Mouse (Mus musculus) small intestine, adult 2 months (tissue): Measurements from ENCODE around the gene Hbb-bh1.
"Not testable (repeated sequence)": the region's sequence is repeated elsewhere in the genome, so short reads cannot be mapped to it uniquely, and the experiment has no call there.

Experiments used
- CTCF ChIP-seq: fragments of 200-500 bp; IDR thresholded peaks from 2 replicates; pipeline ENCODE4 v1.5.1; 2012; ENCODE audit warnings: low read depth, mild to moderate bottlenecking, control low read depth, inconsistent platforms, low read length, moderate library complexity, mixed read lengths; ENCODE audit not compliant: insufficient replicate concordance, insufficient read length; ENCODE audit errors: extremely low read depth
- POLR2A ChIP-seq: fragments of 200-500 bp; IDR thresholded peaks from 2 replicates; pipeline ENCODE4 v1.6.1; 2012; ENCODE audit warnings: low read depth, mild to moderate bottlenecking, control low read depth, inconsistent platforms, low read length, moderate library complexity

DNA sequence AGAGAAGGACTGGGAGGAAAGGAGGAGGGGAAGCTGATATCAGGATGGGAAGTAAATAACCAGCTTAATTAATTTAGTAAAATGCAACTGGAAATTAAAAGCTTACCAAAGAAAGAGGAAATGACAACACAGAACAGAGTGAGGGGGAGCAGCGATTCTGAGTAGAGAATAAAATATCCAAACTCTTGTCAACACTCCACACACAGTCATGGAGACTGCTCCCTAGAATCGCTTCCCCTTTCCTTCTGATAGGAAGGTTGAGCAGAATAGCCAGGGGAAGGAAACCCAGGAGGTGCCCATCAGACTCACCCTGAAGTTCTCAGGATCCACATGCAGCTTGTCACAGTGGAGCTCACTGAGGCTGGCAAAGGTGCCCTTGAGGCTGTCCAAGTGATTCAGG is 15.8 kb downstream of the Hbb-bh1 start:
- not testable (repeated sequence) for TF ChIP-seq CTCF, POLR2A
